Mouse (Mus musculus) ES-E14 (cell line): ENCODE data around the gene Haspin. TPM values are rescaled to one million over a fixed set of nuclear protein-coding genes. Genes with fewer than 3 reads are reported as not detected.

Source experiments
- DNase-seq: peaks from one replicate; pipeline ENCODE4 v3.0.0-alpha.2; 2013; ENCODE audit warnings: low read depth, low spot score
- H3K27ac ChIP-seq: 2 replicates; pipeline ENCODE4 v1.5.1; 2012; ENCODE audit warnings: low read depth, mild to moderate bottlenecking, low read length, moderate library complexity, mixed read lengths; ENCODE audit not compliant: poor library complexity, insufficient read depth, severe bottlenecking
- H3K36me3 ChIP-seq: 2 replicates; pipeline ENCODE4 v1.6.1; 2012; ENCODE audit warnings: mild to moderate bottlenecking, low read length, moderate library complexity, mixed read lengths; ENCODE audit not compliant: control insufficient read depth, poor library complexity, insufficient read depth, severe bottlenecking
- H3K4me1 ChIP-seq, 2 experiments: fragments of 150-350 bp in 1 of 2; sonication (generic) in 1 of 2; 2 replicates each; pipeline ENCODE4 v1.6.1; 2012; ENCODE audit warnings: low read length in 2 of 2, mild to moderate bottlenecking in 1 of 2, mixed read lengths in 1 of 2; ENCODE audit not compliant: control insufficient read depth in 2 of 2, insufficient read depth in 2 of 2, poor library complexity in 1 of 2
- H3K4me3 ChIP-seq, 2 experiments: fragments of 150-350 bp in 1 of 2; sonication (generic) in 1 of 2; 2 replicates each; pipeline ENCODE4 v1.5.1; 2012; ENCODE audit warnings: low read length in 2 of 2, low read depth in 1 of 2, mild to moderate bottlenecking in 1 of 2, mixed read lengths in 1 of 2; ENCODE audit not compliant: insufficient read depth in 1 of 2, poor library complexity in 1 of 2, severe bottlenecking in 1 of 2
- H3K9ac ChIP-seq: 2 replicates; pipeline ENCODE4 v1.6.1; 2012; ENCODE audit warnings: low read depth, mild to moderate bottlenecking, low read length, mixed read lengths; ENCODE audit not compliant: poor library complexity, insufficient read depth, severe bottlenecking
- H3K9me3 ChIP-seq: fragments of 150-350 bp; sonication (generic); 2 replicates; pipeline ENCODE4 v1.6.1; 2012; ENCODE audit warnings: low read depth, mild to moderate bottlenecking, low read length; ENCODE audit not compliant: control insufficient read depth, insufficient read depth
- CHD2 ChIP-seq: IDR thresholded peaks from 2 replicates; pipeline ENCODE4 v1.6.1; 2014; ENCODE audit warnings: mild to moderate bottlenecking, low read depth, low read length, inconsistent platforms
- HCFC1 ChIP-seq: IDR thresholded peaks from 2 replicates; pipeline ENCODE4 v1.6.1; 2012; ENCODE audit warnings: low read length, inconsistent platforms, borderline replicate concordance; ENCODE audit not compliant: insufficient read depth
- MAFK ChIP-seq: IDR thresholded peaks from 2 replicates; pipeline ENCODE4 v1.6.1; 2014; ENCODE audit warnings: mild to moderate bottlenecking, low read depth, low read length, inconsistent platforms; ENCODE audit not compliant: insufficient read depth
- ZC3H11A ChIP-seq: IDR thresholded peaks from 2 replicates; pipeline ENCODE4 v1.6.1; 2012; ENCODE audit warnings: low read depth, mild to moderate bottlenecking, inconsistent platforms, low read length, borderline replicate concordance
- ZNF384 ChIP-seq: IDR thresholded peaks from 2 replicates; pipeline ENCODE4 v1.6.1; 2012; ENCODE audit warnings: low read depth, low read length, inconsistent platforms
- in situ Hi-C, 2 experiments: fragments of 600-800 bp; cut with MboI; formaldehyde crosslinking; loops; one replicate each; pipeline ENCODE4 v1.15.1; 2025; ENCODE audit warnings: low sequenced_read_pairs in 2 of 2, inconsistent platforms in 1 of 2; ENCODE audit not compliant: unreplicated experiment in 2 of 2
- total RNA-seq: library from RNA; depleted of rRNA; stranded (reverse); fragments of 300-350 nt; gene quantifications from 2 replicates; pipeline ENCODE4 v1.2.3, GENCODE M21; 2012

The Haspin gene
- total RNA-seq, 1 experiment, result 25.5 TPM

- Histone ChIP-seq H3K9me3 (no peaks in the 10 kb centered on the region), H3K4me3 (no peak overlapping the region), H3K36me3 (peaks cover 8% of the 10 kb centered on the region), H3K4me1 (peaks cover 3 to 5% of the 10 kb centered on the region in 2 experiments), H3K27ac (no peak overlapping the region), H3K9ac (no peak overlapping the region)
- no peak for DNase-seq
- TF ChIP-seq HCFC1 (no peak), CHD2 (no peak), ZNF384 (no peak), MAFK (no peak), ZC3H11A (no peak)
- in situ Hi-C loops, result no loop called here
Measured at GRCm38 (mm10) chr11:73172186-73172585, 34.1 kb upstream of the Haspin start.

GRCm38 (mm10) chr11:73169231-73169630, 31.1 kb upstream of the Haspin start:
- Histone ChIP-seq H3K4me3 (no peak overlapping the region), H3K27ac (no peak overlapping the region), H3K36me3 (peaks cover 6% of the 10 kb centered on the region), H3K9ac (no peak overlapping the region), H3K9me3 (no peaks in the 10 kb centered on the region), H3K4me1 (peaks cover 0 to 3% of the 10 kb centered on the region in 2 experiments; a peak in 3 of 4 replicates)
- TF ChIP-seq ZNF384 (no peak), CHD2 (no peak), ZC3H11A (0 out of 2 replicates have a peak, but pooled peaks have one; percentile 42), HCFC1 (0 out of 2 replicates have a peak, but pooled peaks have one; percentile 27), MAFK (no peak)
- DNase-seq, result peak; percentile 78
- in situ Hi-C loops, result no loop called here

- H3K4me1 ChIP-seq, result peaks cover 0 to 3% of the 10 kb centered on the region in 2 experiments; a peak in 3 of 4 replicates
- no peak overlapping the region for H3K9ac ChIP-seq
- peaks cover 6% of the 10 kb centered on the region; the same call in 1 of the 2 replicates for H3K36me3 ChIP-seq
- no peak for DNase-seq
- in situ Hi-C loops, result no loop called here
- peak overlapping the region in 1 of 2 experiments; percentile 54; a peak in 1 of 4 replicates for H3K4me3 ChIP-seq
- no peaks in the 10 kb centered on the region for H3K9me3 ChIP-seq
- TF ChIP-seq CHD2 (no peak), HCFC1 (no peak), MAFK (peak; percentile 73), ZNF384 (no peak)
- H3K27ac ChIP-seq, result no peak overlapping the region
Measured at GRCm38 (mm10) chr11:73168576-73168975, 30.5 kb upstream of the Haspin start.

GRCm38 (mm10) chr11:73168071-73168470, 30.0 kb upstream of the Haspin start:
- H3K9ac ChIP-seq, result peak overlapping the region; percentile 22; the same call in 1 of the 2 replicates
- no peak overlapping the region for H3K27ac ChIP-seq
- DNase-seq, result no peak
- H3K4me3 ChIP-seq, result peak overlapping the region; percentile 37 to 54
- no peaks in the 10 kb centered on the region for H3K9me3 ChIP-seq
- peaks cover 0 to 3% of the 10 kb centered on the region in 2 experiments; a peak in 3 of 4 replicates for H3K4me1 ChIP-seq
- H3K36me3 ChIP-seq, result peaks cover 6% of the 10 kb centered on the region; the same call in 1 of the 2 replicates
- in situ Hi-C loops, result no loop called here
- no peak for TF ChIP-seq ZNF384
- no peak for TF ChIP-seq ZC3H11A
- TF ChIP-seq CHD2, result no peak

GRCm38 (mm10) chr11:73162284-73162683, 24.2 kb upstream of the Haspin start:
- Histone ChIP-seq H3K27ac (no peak overlapping the region), H3K36me3 (no peaks in the 10 kb centered on the region), H3K9ac (no peak overlapping the region), H3K4me1 (no peaks in the 10 kb centered on the region; a peak in 1 of 4 replicates), H3K9me3 (no peaks in the 10 kb centered on the region), H3K4me3 (no peak overlapping the region)
- no peak for DNase-seq
- TF ChIP-seq ZNF384, result no peak
- no peak for TF ChIP-seq CHD2
- TF ChIP-seq ZC3H11A, result no peak
- no peak for TF ChIP-seq MAFK
- TF ChIP-seq HCFC1, result no peak
- in situ Hi-C loops, result no loop called here
